Mouse (Mus musculus) MEL (cell line): ENCODE data around the gene C1qtnf1. TPM values are rescaled to one million over a fixed set of nuclear protein-coding genes. Genes with fewer than 3 reads are reported as not detected.

ENCODE experiments used
- DNase-seq: peaks from one replicate; pipeline ENCODE4 v3.0.0; 2011; ENCODE audit warnings: low read depth, low spot score
- H3K27ac ChIP-seq: 2 replicates; pipeline ENCODE4 v1.5.1; 2012; ENCODE audit warnings: low read depth, mild to moderate bottlenecking, control low read depth, low read length, moderate library complexity; ENCODE audit not compliant: control insufficient read depth
- H3K27me3 ChIP-seq, 2 experiments: fragments of 150-350 bp in 1 of 2; sonication (generic) in 1 of 2; 2 replicates each; pipeline ENCODE4 v1.6.1; 2012; ENCODE audit warnings: low read length in 2 of 2, mild to moderate bottlenecking in 2 of 2, improper control_type of control experiment in 1 of 2, moderate library complexity in 1 of 2; ENCODE audit not compliant: insufficient read depth in 2 of 2, control insufficient read depth in 1 of 2
- H3K36me3 ChIP-seq, 2 experiments: 2 replicates each; pipeline ENCODE4 v1.6.1; 2012 to 2014; ENCODE audit warnings: low read length in 2 of 2, improper control_type of control experiment in 1 of 2, inconsistent platforms in 1 of 2, mild to moderate bottlenecking in 1 of 2; ENCODE audit not compliant: insufficient read depth in 2 of 2, control insufficient read depth in 1 of 2
- H3K4me1 ChIP-seq, 2 experiments: fragments of 150-350 bp in 1 of 2; sonication (generic) in 1 of 2; 2 replicates each; pipeline ENCODE4 v1.6.1; 2012; ENCODE audit warnings: low read length in 2 of 2, improper control_type of control experiment in 1 of 2, mild to moderate bottlenecking in 1 of 2; ENCODE audit not compliant: insufficient read depth in 2 of 2, control insufficient read depth in 1 of 2
- H3K4me3 ChIP-seq, 2 experiments: fragments of 150-350 bp in 1 of 2; sonication (generic) in 1 of 2; 2 replicates each; pipeline ENCODE4 v1.5.1; 2012; ENCODE audit warnings: low read depth in 2 of 2, low read length in 2 of 2, mild to moderate bottlenecking in 2 of 2, moderate library complexity in 2 of 2, control low read depth in 1 of 2, improper control_type of control experiment in 1 of 2; ENCODE audit not compliant: control insufficient read depth in 1 of 2, insufficient read depth in 1 of 2
- H3K79me2 ChIP-seq: 2 replicates; pipeline ENCODE4 v1.6.1; 2012; ENCODE audit warnings: mild to moderate bottlenecking, low read length, moderate library complexity; ENCODE audit not compliant: control insufficient read depth, poor library complexity, insufficient read depth
- H3K9ac ChIP-seq: 2 replicates; pipeline ENCODE4 v1.6.1; 2012; ENCODE audit warnings: low read depth, mild to moderate bottlenecking, control low read depth, low read length, moderate library complexity; ENCODE audit not compliant: control insufficient read depth, poor library complexity, severe bottlenecking
- H3K9me3 ChIP-seq: fragments of 150-350 bp; sonication (generic); replicated peaks from 2 replicates; pipeline ENCODE4 v1.6.1; 2012; ENCODE audit warnings: mild to moderate bottlenecking, low read length, improper control_type of control experiment, moderate library complexity; ENCODE audit not compliant: insufficient read depth
- E2F4 ChIP-seq: IDR thresholded peaks from 2 replicates; pipeline ENCODE4 v1.6.1; 2011; ENCODE audit warnings: low read depth, low read length, improper control_type of control experiment, borderline replicate concordance
- ELF1 ChIP-seq: IDR thresholded peaks from 2 replicates; pipeline ENCODE4 v1.6.1; 2014; ENCODE audit warnings: low read depth, mild to moderate bottlenecking, inconsistent platforms, low read length, improper control_type of control experiment, moderate library complexity
- EP300 ChIP-seq, 2 experiments: IDR thresholded peaks; 2 replicates each; pipeline ENCODE4 v1.6.1; 2011; ENCODE audit warnings: improper control_type of control experiment in 2 of 2, low read length in 2 of 2, low read depth in 1 of 2, mild to moderate bottlenecking in 1 of 2
- ETS1 ChIP-seq: IDR thresholded peaks from 2 replicates; pipeline ENCODE4 v1.6.1; 2012; ENCODE audit warnings: low read depth, mild to moderate bottlenecking, inconsistent platforms, low read length, improper control_type of control experiment, moderate library complexity
- GATA1 ChIP-seq: IDR thresholded peaks from 2 replicates; pipeline ENCODE4 v1.6.1; 2011; ENCODE audit warnings: low read depth, low read length, improper control_type of control experiment
- HCFC1 ChIP-seq: IDR thresholded peaks from 2 replicates; pipeline ENCODE4 v1.6.1; 2012; ENCODE audit warnings: low read depth, mild to moderate bottlenecking, inconsistent platforms, low read length, improper control_type of control experiment, moderate library complexity
- MAFK ChIP-seq: IDR thresholded peaks from 2 replicates; pipeline ENCODE4 v1.6.1; 2011; ENCODE audit warnings: low read depth, mild to moderate bottlenecking, low read length, improper control_type of control experiment, borderline replicate concordance
- MAX ChIP-seq: IDR thresholded peaks from 2 replicates; pipeline ENCODE4 v1.6.1; 2011; ENCODE audit warnings: low read length, improper control_type of control experiment
- MAZ ChIP-seq: IDR thresholded peaks from 2 replicates; pipeline ENCODE4 v1.6.1; 2012; ENCODE audit warnings: low read depth, mild to moderate bottlenecking, inconsistent platforms, low read length, improper control_type of control experiment
- MEF2A ChIP-seq: IDR thresholded peaks from 2 replicates; pipeline ENCODE4 v1.6.1; 2014; ENCODE audit warnings: low read depth, mild to moderate bottlenecking, inconsistent platforms, low read length, improper control_type of control experiment; ENCODE audit not compliant: poor library complexity, insufficient replicate concordance, severe bottlenecking; ENCODE audit errors: extremely low read depth
- MXI1 ChIP-seq: IDR thresholded peaks from 2 replicates; pipeline ENCODE4 v1.6.1; 2011; ENCODE audit warnings: mild to moderate bottlenecking, low read depth, low read length, improper control_type of control experiment
- MYB ChIP-seq: IDR thresholded peaks from 2 replicates; pipeline ENCODE4 v1.6.1; 2011; ENCODE audit warnings: mild to moderate bottlenecking, low read depth, low read length, improper control_type of control experiment
- NRF1 ChIP-seq: IDR thresholded peaks from 2 replicates; pipeline ENCODE4 v1.6.1; 2014; ENCODE audit warnings: low read depth, mild to moderate bottlenecking, inconsistent platforms, low read length, improper control_type of control experiment, moderate library complexity; ENCODE audit not compliant: poor library complexity, insufficient read depth, severe bottlenecking
- POLR2A ChIP-seq, 2 experiments: IDR thresholded peaks; 2 replicates each; pipeline ENCODE4 v1.6.1; 2011 to 2012; ENCODE audit warnings: low read length in 2 of 2, mild to moderate bottlenecking in 2 of 2, control low read depth in 1 of 2, improper control_type of control experiment in 1 of 2, low read depth in 1 of 2, moderate library complexity in 1 of 2; ENCODE audit not compliant: control insufficient read depth in 1 of 2, insufficient read depth in 1 of 2, poor library complexity in 1 of 2
- POLR2AphosphoS2 ChIP-seq: IDR thresholded peaks from 2 replicates; pipeline ENCODE4 v1.6.1; 2011; ENCODE audit warnings: low read length, improper control_type of control experiment
- SIN3A ChIP-seq: IDR thresholded peaks from 2 replicates; pipeline ENCODE4 v1.6.1; 2012; ENCODE audit warnings: low read length, improper control_type of control experiment, inconsistent platforms
- TAL1 ChIP-seq: IDR thresholded peaks from 2 replicates; pipeline ENCODE4 v1.6.1; 2012; ENCODE audit warnings: mild to moderate bottlenecking, inconsistent platforms, low read length, moderate library complexity, mixed read lengths
- TBP ChIP-seq: IDR thresholded peaks from 2 replicates; pipeline ENCODE4 v1.8.0; 2011; ENCODE audit warnings: low read depth, low read length, improper control_type of control experiment
- USF1 ChIP-seq: IDR thresholded peaks from 2 replicates; pipeline ENCODE4 v1.6.1; 2014; ENCODE audit warnings: low read depth, mild to moderate bottlenecking, inconsistent platforms, low read length, improper control_type of control experiment, moderate library complexity
- ZC3H11A ChIP-seq: IDR thresholded peaks from 2 replicates; pipeline ENCODE4 v1.6.1; 2012; ENCODE audit warnings: low read depth, mild to moderate bottlenecking, inconsistent platforms, low read length, improper control_type of control experiment
- ZNF384 ChIP-seq: IDR thresholded peaks from 2 replicates; pipeline ENCODE4 v1.6.1; 2012; ENCODE audit warnings: low read depth, mild to moderate bottlenecking, inconsistent platforms, low read length, improper control_type of control experiment
- polyA plus RNA-seq, 2 experiments: library from polyadenylated mRNA; stranded (reverse) in 1 of 2; unstranded in 1 of 2; fragments of >175 nt in 1 of 2; fragments of >200 nt in 1 of 2; gene quantifications; 2 replicates each; pipeline versions ENCODE4 v1.2.1 to v1.2.4; 2012; ENCODE audit warnings: low replicate concordance in 2 of 2, low read depth in 1 of 2; ENCODE audit not compliant: insufficient read length in 2 of 2, insufficient read depth in 1 of 2, missing spikeins in 1 of 2
- total RNA-seq: library from RNA; depleted of rRNA; stranded (reverse); fragments of 300-350 nt; gene quantifications from 2 replicates; pipeline ENCODE4 v1.2.3, GENCODE M21; 2012

C1qtnf1 gene
- total and polyA plus RNA-seq, 3 experiments = 0.27 to 0.72 TPM; not detected in 1

GRCm38 (mm10) chr11:118434093-118434492 lies 6.1 kb downstream of the C1qtnf1 start (continued):
- no peak for TF ChIP-seq ELF1

DNA sequence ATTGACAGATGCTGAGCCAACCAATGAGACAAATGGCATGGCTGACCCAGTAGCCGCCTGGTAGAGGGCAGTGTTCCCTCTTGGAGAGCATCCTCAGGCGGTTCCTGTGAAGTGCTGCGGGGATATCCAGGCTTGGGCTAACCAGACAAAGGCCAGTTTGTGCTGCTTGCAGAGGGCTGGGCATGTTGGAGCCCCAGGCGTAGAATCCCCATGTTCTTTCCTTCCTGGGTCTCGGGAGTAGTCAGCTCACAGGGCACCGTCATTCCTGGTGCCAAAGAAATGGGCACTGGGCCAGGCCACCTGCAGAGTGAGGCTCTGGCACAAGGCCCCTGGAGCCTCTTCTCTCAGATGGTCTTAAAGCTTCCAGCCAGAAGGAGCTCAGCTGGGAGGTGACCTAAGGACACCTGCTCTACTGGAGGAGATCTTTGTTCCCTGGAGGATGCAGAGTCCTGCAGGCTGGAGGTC lies 8.5 kb downstream of the C1qtnf1 start:
- 0 out of 4 replicates have a peak, but pooled peaks cover 0 to 2% of the 10 kb centered on the region in 2 experiments for H3K36me3 ChIP-seq
- H3K9ac ChIP-seq = no peak overlapping the region
- H3K27ac ChIP-seq = no peak overlapping the region
- no peaks in the 10 kb centered on the region for H3K79me2 ChIP-seq
- peaks cover 4 to 8% of the 10 kb centered on the region in 2 experiments for H3K4me1 ChIP-seq
- no peak for DNase-seq
- H3K4me3 ChIP-seq = no peak overlapping the region
- H3K27me3 ChIP-seq = peaks cover 2 to 5% of the 10 kb centered on the region in 2 experiments; a peak in 3 of 4 replicates
- TF ChIP-seq POLR2AphosphoS2 (no peak), MXI1 (no peak), MAFK (no peak), MAZ (no peak), TAL1 (no peak)
- TF ChIP-seq, all 39 proteins: peak for 0
- H3K9me3 ChIP-seq = no peaks in the 10 kb centered on the region

DNA sequence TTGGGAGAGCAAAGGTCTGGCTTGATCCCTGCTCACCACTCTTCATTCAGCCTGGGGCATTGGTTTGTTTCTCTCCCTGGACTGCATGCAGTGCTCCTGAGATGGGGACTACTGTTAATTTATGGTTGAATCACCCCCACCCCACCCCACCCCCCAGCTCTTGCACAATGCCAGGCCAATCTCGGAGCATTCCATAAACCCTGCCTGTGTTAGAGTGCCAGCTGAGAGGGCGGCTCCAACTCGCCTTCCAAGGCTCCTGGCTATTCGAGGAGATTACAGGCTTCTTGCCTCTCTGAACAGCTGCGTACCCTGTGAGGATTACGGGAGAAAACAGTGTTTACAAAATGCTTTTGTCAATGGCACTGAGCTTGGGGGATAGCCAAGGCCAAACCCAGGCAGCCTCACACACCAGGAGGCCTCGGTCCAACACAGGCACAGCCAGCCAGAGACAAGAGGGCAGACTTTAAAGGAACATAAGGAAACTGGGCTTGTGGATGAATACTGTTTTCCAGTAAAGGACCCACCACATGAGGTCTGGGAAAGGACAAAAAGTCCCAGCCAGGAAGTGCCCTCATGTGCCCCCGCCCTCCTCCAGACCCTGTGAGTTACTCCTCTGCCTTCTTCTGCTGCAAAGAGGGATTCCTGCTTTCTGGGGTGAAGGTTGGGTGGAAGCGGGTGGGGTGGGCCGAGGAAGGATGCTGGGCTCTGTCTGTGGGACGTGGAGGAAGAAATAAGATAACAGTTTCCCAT lies 10.8 kb downstream of the C1qtnf1 start:
- DNase-seq = no peak
- H3K27me3 ChIP-seq = peaks cover 2 to 5% of the 10 kb centered on the region in 2 experiments; a peak in 3 of 4 replicates
- TF ChIP-seq MAZ (no peak), POLR2A (IDR thresholded peaks at IDR 0.05; ENCODE audit: control insufficient read depth in 1 of 2, insufficient read depth in 1 of 2, low read depth in 1 of 2, low read length in 2 of 2, poor library complexity in 1 of 2) (no peak), ZNF384 (no peak), TAL1 (no peak), SIN3A (no peak), ZC3H11A (no peak), TBP (no peak), MYB (no peak), POLR2AphosphoS2 (no peak), USF1 (no peak), HCFC1 (no peak), ETS1 (no peak), NRF1 (no peak), MAFK (no peak), GATA1 (no peak), MAX (no peak), MEF2A (no peak), EP300 (IDR thresholded peaks at IDR 0.05; ENCODE audit: low read depth in 1 of 2, low read length in 2 of 2) (no peak), E2F4 (no peak), MXI1 (no peak)
- H3K79me2 ChIP-seq = no peaks in the 10 kb centered on the region
- H3K4me3 ChIP-seq = no peak overlapping the region
- H3K36me3 ChIP-seq = no peaks in the 10 kb centered on the region
- H3K9ac ChIP-seq = no peak overlapping the region
- no peaks in the 10 kb centered on the region; a peak in 2 of 4 replicates for H3K4me1 ChIP-seq
- H3K9me3 ChIP-seq = no peaks in the 10 kb centered on the region
- no peak overlapping the region for H3K27ac ChIP-seq
